Mouse (Mus musculus) bone marrow macrophage, adult 2 months (primary cell): Measurements from ENCODE around the gene Chchd2.

ENCODE experiments used
- CTCF ChIP-seq: IDR thresholded peaks from 2 replicates; pipeline ENCODE4 v1.5.1; 2012; ENCODE audit warnings: low read depth, mild to moderate bottlenecking, low read length, moderate library complexity
- POLR2A ChIP-seq: IDR thresholded peaks from 2 replicates; pipeline ENCODE4 v1.6.1; 2012; ENCODE audit warnings: mild to moderate bottlenecking, low read depth, low read length, borderline replicate concordance

- TF ChIP-seq CTCF (no peak), POLR2A (no peak)
These were observed 7.4 kb downstream of the Chchd2 start for GRCm38 (mm10) chr5:129879888-129880287.
